Mouse (Mus musculus): ENCODE results near the gene Osbpl8.

GRCm38 (mm10) chr10:111144371-111144959 lies 20.1 kb upstream of the Osbpl8 start:
- TF ChIP-seq CTCF (IDR thresholded peaks at IDR 0.05; ENCODE audit: extremely low read depth, insufficient read depth, low read length) (no peak), POLR2A (IDR thresholded peaks at IDR 0.05; ENCODE audit: extremely low read depth, insufficient read depth, low read length) (no peak)

Data from cortical plate, adult 2 months (tissue).